Mouse (Mus musculus): Measurements from ENCODE around the gene Prkab1. TPM values are rescaled to one million over a fixed set of nuclear protein-coding genes. Genes with fewer than 3 reads are reported as not detected.

The Prkab1 gene
- polyA plus RNA-seq, 1 experiment: 89.2 TPM

GRCm38 (mm10) chr5:116045581-116045980 lies 21.3 kb upstream of the Prkab1 start:
- H3K27ac ChIP-seq (ENCODE audit: insufficient read depth, low read depth, low read length): no peak overlapping the region
- no peaks in the 10 kb centered on the region for H3K36me3 ChIP-seq (ENCODE audit: control insufficient read depth, insufficient read depth, low read length)
- H3K27me3 ChIP-seq (replicated peaks; ENCODE audit: control insufficient read depth, insufficient read depth, low read length): no peaks in the 10 kb centered on the region
- no peak for DNase-seq
- 80% methylated on average over 8 of the region's 8 CpGs for WGBS
- TF ChIP-seq POLR2A (IDR thresholded peaks at IDR 0.05; ENCODE audit: low read depth, low read length) (no peak), CTCF (conservative IDR thresholded peaks at IDR 0.05; ENCODE audit: insufficient read depth, insufficient read length, low read depth, low read length) (no peak)
- H3K4me3 ChIP-seq (ENCODE audit: insufficient read depth, low read depth, low read length): no peak overlapping the region
- peaks cover 3% of the 10 kb centered on the region; the same call in 1 of the 2 replicates for H3K4me1 ChIP-seq (ENCODE audit: control insufficient read depth, insufficient read depth, low read length)

- WGBS: 76% methylated on average over 7 of the region's 7 CpGs
- Histone ChIP-seq H3K27ac (ENCODE audit: insufficient read depth, low read depth, low read length) (no peak overlapping the region), H3K4me3 (ENCODE audit: insufficient read depth, low read depth, low read length) (no peak overlapping the region), H3K27me3 (replicated peaks; ENCODE audit: control insufficient read depth, insufficient read depth, low read length) (no peaks in the 10 kb centered on the region), H3K36me3 (ENCODE audit: control insufficient read depth, insufficient read depth, low read length) (no peaks in the 10 kb centered on the region), H3K4me1 (ENCODE audit: control insufficient read depth, insufficient read depth, low read length) (no peaks in the 10 kb centered on the region)
- no peak for DNase-seq
- no peak for TF ChIP-seq CTCF (conservative IDR thresholded peaks at IDR 0.05; ENCODE audit: insufficient read depth, insufficient read length, low read depth, low read length)
- TF ChIP-seq POLR2A (IDR thresholded peaks at IDR 0.05; ENCODE audit: low read depth, low read length): no peak
Observed at GRCm38 (mm10) chr5:116042241-116042640, 17.9 kb upstream of the Prkab1 start.

GRCm38 (mm10) chr5:116039706-116040105 lies 15.4 kb upstream of the Prkab1 start:
- Histone ChIP-seq H3K36me3 (ENCODE audit: control insufficient read depth, insufficient read depth, low read length) (no peaks in the 10 kb centered on the region), H3K4me3 (ENCODE audit: insufficient read depth, low read depth, low read length) (no peak overlapping the region), H3K27ac (ENCODE audit: insufficient read depth, low read depth, low read length) (no peak overlapping the region), H3K27me3 (replicated peaks; ENCODE audit: control insufficient read depth, insufficient read depth, low read length) (no peaks in the 10 kb centered on the region), H3K4me1 (ENCODE audit: control insufficient read depth, insufficient read depth, low read length) (no peaks in the 10 kb centered on the region)
- WGBS: 25% methylated on average over 11 of the region's 11 CpGs
- no peak for DNase-seq
- no peak for TF ChIP-seq POLR2A (IDR thresholded peaks at IDR 0.05; ENCODE audit: low read depth, low read length)
- no peak for TF ChIP-seq CTCF (conservative IDR thresholded peaks at IDR 0.05; ENCODE audit: insufficient read depth, insufficient read length, low read depth, low read length)

- DNase-seq: no peak
- Histone ChIP-seq H3K27me3 (replicated peaks; ENCODE audit: control insufficient read depth, insufficient read depth, low read length) (no peaks in the 10 kb centered on the region), H3K36me3 (ENCODE audit: control insufficient read depth, insufficient read depth, low read length) (no peaks in the 10 kb centered on the region), H3K27ac (ENCODE audit: insufficient read depth, low read depth, low read length) (no peak overlapping the region), H3K4me3 (ENCODE audit: insufficient read depth, low read depth, low read length) (no peak overlapping the region), H3K4me1 (ENCODE audit: control insufficient read depth, insufficient read depth, low read length) (no peaks in the 10 kb centered on the region)
- TF ChIP-seq CTCF (conservative IDR thresholded peaks at IDR 0.05; ENCODE audit: insufficient read depth, insufficient read length, low read depth, low read length): no peak
- no peak for TF ChIP-seq POLR2A (IDR thresholded peaks at IDR 0.05; ENCODE audit: low read depth, low read length)
- 53% methylated on average over 12 of the region's 12 CpGs for WGBS
Observed at GRCm38 (mm10) chr5:116037731-116038130, 13.4 kb upstream of the Prkab1 start.

GRCm38 (mm10) chr5:116036465-116036864 lies 12.2 kb upstream of the Prkab1 start:
- Histone ChIP-seq H3K4me3 (ENCODE audit: insufficient read depth, low read depth, low read length) (no peak overlapping the region), H3K4me1 (ENCODE audit: control insufficient read depth, insufficient read depth, low read length) (no peaks in the 10 kb centered on the region), H3K36me3 (ENCODE audit: control insufficient read depth, insufficient read depth, low read length) (no peaks in the 10 kb centered on the region), H3K27ac (ENCODE audit: insufficient read depth, low read depth, low read length) (no peak overlapping the region), H3K27me3 (replicated peaks; ENCODE audit: control insufficient read depth, insufficient read depth, low read length) (no peaks in the 10 kb centered on the region)
- TF ChIP-seq POLR2A (IDR thresholded peaks at IDR 0.05; ENCODE audit: low read depth, low read length) (no peak), CTCF (conservative IDR thresholded peaks at IDR 0.05; ENCODE audit: insufficient read depth, insufficient read length, low read depth, low read length) (no peak)
- DNase-seq: no peak
- 62% methylated on average over 16 of the region's 16 CpGs for WGBS

GRCm38 (mm10) chr5:116031190-116031577 lies 6.9 kb upstream of the Prkab1 start:
- H3K4me1 ChIP-seq (ENCODE audit: control insufficient read depth, insufficient read depth, low read length): no peaks in the 10 kb centered on the region
- peak; percentile 80 for TF ChIP-seq CTCF (conservative IDR thresholded peaks at IDR 0.05; ENCODE audit: insufficient read depth, insufficient read length, low read depth, low read length)
- no peak for TF ChIP-seq POLR2A (IDR thresholded peaks at IDR 0.05; ENCODE audit: low read depth, low read length)
- WGBS: 3% methylated on average over 14 of the region's 14 CpGs
- no peak overlapping the region for H3K4me3 ChIP-seq (ENCODE audit: insufficient read depth, low read depth, low read length)
- peak; percentile 60 for DNase-seq
- H3K27ac ChIP-seq (ENCODE audit: insufficient read depth, low read depth, low read length): no peak overlapping the region
- no peaks in the 10 kb centered on the region for H3K27me3 ChIP-seq (replicated peaks; ENCODE audit: control insufficient read depth, insufficient read depth, low read length)
- no peaks in the 10 kb centered on the region for H3K36me3 ChIP-seq (ENCODE audit: control insufficient read depth, insufficient read depth, low read length)

GRCm38 (mm10) chr5:116030566-116031189 lies 6.4 kb upstream of the Prkab1 start:
- WGBS: 9% methylated on average over 19 of the region's 19 CpGs
- no peak for TF ChIP-seq POLR2A (IDR thresholded peaks at IDR 0.05; ENCODE audit: low read depth, low read length)
- no peak for TF ChIP-seq CTCF (conservative IDR thresholded peaks at IDR 0.05; ENCODE audit: insufficient read depth, insufficient read length, low read depth, low read length)
- DNase-seq: no peak

More at GRCm38 (mm10) chr5:116030566-116031189, 6.4 kb upstream of the Prkab1 start:
- Histone ChIP-seq H3K27ac (ENCODE audit: insufficient read depth, low read depth, low read length) (no peak overlapping the region), H3K4me1 (ENCODE audit: control insufficient read depth, insufficient read depth, low read length) (no peaks in the 10 kb centered on the region), H3K27me3 (replicated peaks; ENCODE audit: control insufficient read depth, insufficient read depth, low read length) (no peaks in the 10 kb centered on the region), H3K36me3 (ENCODE audit: control insufficient read depth, insufficient read depth, low read length) (no peaks in the 10 kb centered on the region), H3K4me3 (ENCODE audit: insufficient read depth, low read depth, low read length) (no peak overlapping the region)

Measured in kidney, adult 2 months (tissue).